Mouse (Mus musculus) erythroid progenitor cell, adult 5-6 weeks (primary cell): Measurements from ENCODE around the gene Cldnd1. TPM values are rescaled to one million over a fixed set of nuclear protein-coding genes. Genes with fewer than 3 reads are reported as not detected.

Experiments
- ATAC-seq: replicated peaks from 2 replicates; pipeline ENCODE4 v1.8.0; 2016; ENCODE audit warnings: moderate number of reproducible peaks, mild to moderate bottlenecking, moderate TSS enrichment, inconsistent platforms; ENCODE audit not compliant: poor library complexity, low FRiP score, severe bottlenecking
- total RNA-seq, 2 experiments: library from RNA; stranded (forward) in 1 of 2; stranded (reverse) in 1 of 2; fragments of 150-400 nt in 1 of 2; fragments of 186-747, 209-891 nt in 1 of 2; gene quantifications; 2 replicates each; pipeline versions ENCODE4 v1.2.3 to v1.2.4; 2015 to 2017; ENCODE audit warnings: low replicate concordance in 2 of 2

Cldnd1 gene
- total RNA-seq, 2 experiments from 2014 or later: 16.9 to 27.2 TPM

- no peak for ATAC-seq
Observed at GRCm38 (mm10) chr16:58707276-58707905, 20.3 kb upstream of the Cldnd1 start.

GRCm38 (mm10) chr16:58708601-58709475, 18.9 kb upstream of the Cldnd1 start:
- no peak for ATAC-seq

- no peak for ATAC-seq
Observed at GRCm38 (mm10) chr16:58709536-58709935, 18.2 kb upstream of the Cldnd1 start.

GRCm38 (mm10) chr16:58712221-58712620, 15.5 kb upstream of the Cldnd1 start:
- ATAC-seq: no peak

- no peak for ATAC-seq
Observed at GRCm38 (mm10) chr16:58713128-58713527, 14.6 kb upstream of the Cldnd1 start.

- ATAC-seq: no peak
Observed at GRCm38 (mm10) chr16:58715018-58715417, 12.7 kb upstream of the Cldnd1 start.

- ATAC-seq: no peak
Observed at GRCm38 (mm10) chr16:58718666-58719120, 9.0 kb upstream of the Cldnd1 start, which contains the start of gene Gpr15. TSS of gene Gpr15 (minus strand) at chr16:58719070.

- ATAC-seq: no peak
Observed at GRCm38 (mm10) chr16:58722292-58722691, 5.4 kb upstream of the Cldnd1 start.

- no peak for ATAC-seq
Observed at GRCm38 (mm10) chr16:58726680-58727476, 832 bp upstream of the Cldnd1 start.

GRCm38 (mm10) chr16:58728176-58728671, 514 bp downstream of the Cldnd1 start:
- ATAC-seq: peak; percentile 71

- ATAC-seq: no peak
Observed at GRCm38 (mm10) chr16:58738205-58738604, 10.5 kb downstream of the Cldnd1 start.

GRCm38 (mm10) chr16:58738800-58739199, 11.1 kb downstream of the Cldnd1 start:
- ATAC-seq: peak; percentile 75; the same call in 1 of the 2 replicates

- ATAC-seq: no peak
Observed at GRCm38 (mm10) chr16:58740751-58741150, 13.0 kb downstream of the Cldnd1 start.

- no peak for ATAC-seq
Observed at GRCm38 (mm10) chr16:58746715-58747114, 19.0 kb downstream of the Cldnd1 start.

GRCm38 (mm10) chr16:58751314-58751713, 23.6 kb downstream of the Cldnd1 start:
- no peak for ATAC-seq

GRCm38 (mm10) chr16:58756191-58756590, 28.5 kb downstream of the Cldnd1 start:
- ATAC-seq: no peak

- no peak for ATAC-seq
Observed at GRCm38 (mm10) chr16:58763076-58763475, 35.4 kb downstream of the Cldnd1 start, which contains the start of gene Olfr172. TSS of gene Olfr172 (minus strand) at chr16:58763176.
